In the genomic region with DNA sequence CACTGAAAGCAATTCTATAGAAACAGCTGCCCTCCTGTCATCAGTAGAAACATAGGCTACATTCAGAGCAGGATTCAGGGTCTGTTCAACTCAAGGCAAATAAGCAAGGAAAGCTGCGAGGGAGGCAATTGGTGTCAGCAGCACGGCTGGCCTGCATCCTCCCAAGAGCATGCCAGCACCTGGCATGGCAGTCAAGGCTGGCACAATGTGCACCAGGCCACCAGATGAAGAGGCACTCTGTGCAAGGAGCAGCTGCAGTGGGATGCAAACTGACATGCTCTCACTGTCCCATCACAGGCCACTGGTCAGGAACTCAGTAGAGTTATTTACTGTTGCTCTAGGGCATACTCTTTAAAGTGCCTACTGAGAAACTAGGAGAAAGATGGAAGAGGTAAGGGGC, we compare ENCODE assay signal across 10 mouse cellular contexts. TPM values are rescaled to one million over a fixed set of nuclear protein-coding genes. Genes with fewer than 3 reads are reported as not detected.
DNase-seq lines count a peak whose midpoint lies in the region; ATAC-seq and TF ChIP-seq lines count a peak whose summit lies in the region.
"Had no signal": no experiment of that assay in that cellular context is flagged by ENCODE, and none has a peak within 500 bp of the region (broad histone marks: within the 10 kb centered on the region; RNA-seq: fewer than 3 reads in every experiment).

No protein-coding gene starts in this region.

- H3K27me3 ChIP-seq in thymus, adult 2 months (ENCODE audit: control insufficient read depth, insufficient read depth, low read length): no peaks in the 10 kb centered on the region

- TF ChIP-seq POLR2A in thymus, adult 2 months (IDR thresholded peaks at IDR 0.05; ENCODE audit: control insufficient read depth, extremely low read depth, insufficient read depth, low read length, poor library complexity): no peak

- no peak for TF ChIP-seq CTCF in thymus, adult 2 months (IDR thresholded peaks at IDR 0.05; ENCODE audit: borderline replicate concordance, control insufficient read depth, extremely low read depth, insufficient read depth, low read length, poor library complexity)

- no peaks in the 10 kb centered on the region for H3K36me3 ChIP-seq in thymus, adult 2 months (ENCODE audit: control insufficient read depth, insufficient read depth, low read length)

- intact Hi-C loops in left cerebral cortex, postnatal 36 days (cut with DNase I): no loop called here

- ATAC-seq in megakaryocyte-erythroid progenitor cell, adult 5-6 weeks (replicated peaks; ENCODE audit: low FRiP score, low TSS enrichment, poor library complexity, severe bottlenecking): no peak

- no peak overlapping the region for H3K4me3 ChIP-seq in thymus, adult 2 months (ENCODE audit: control insufficient read depth, insufficient read depth, low read length)

- DNase-seq in adrenal gland, postnatal 25 days: peak; percentile 18
- DNase-seq in adrenal gland, adult 8-10 months: no peak
- peak; percentile 32 for DNase-seq in left cerebral cortex, adult 11 months (ENCODE audit: low spot score)
- DNase-seq in left cerebral cortex, postnatal 36 days (ENCODE audit: low spot score in 2 of 2): no peak
- peak; percentile 71 to 75 for DNase-seq in cerebellum, postnatal 14 days
- DNase-seq in layer of hippocampus, adult 8-10 months (ENCODE audit: low spot score in 2 of 2): peak; percentile 50 to 51
- DNase-seq in thymus, adult 2 months: no peak
- DNase-seq: kidney, postnatal 36 days had no signal

- WGBS in thymus, adult 2 months: 83% methylated on average over 2 of the region's 2 CpGs

- no peak overlapping the region for H3K27ac ChIP-seq in thymus, adult 2 months (ENCODE audit: control insufficient read depth, insufficient read depth, low read length)
- H3K27ac ChIP-seq: liver, embryonic 14.5 days had no signal

- no peaks in the 10 kb centered on the region for H3K4me1 ChIP-seq in thymus, adult 2 months (replicated peaks; ENCODE audit: control insufficient read depth, insufficient read depth, low read length)

RNA-seq across cellular contexts. Expression of a gene that starts 34.8 kb away (rescaled TPM):
- total RNA-seq in adrenal gland, postnatal 25 days (2021): 5.3 and 7.8 TPM in 2 replicates
- total RNA-seq in adrenal gland, adult 8-10 months (2022): 10 to 100 TPM in 2 of 4 experiments, 1 to 10 TPM in 2; 6.9 to 10.5 (median 9.8) TPM
- 1 to 10 TPM; 2.3 TPM for total RNA-seq in left cerebral cortex, postnatal 36 days (2021)
- 10 to 100 TPM in 2 of 4 experiments, 1 to 10 TPM in 2; 2.1 to 16.8 (median 7.6) TPM for total RNA-seq in layer of hippocampus, adult 8-10 months (2022)
- polyA plus RNA-seq in thymus, adult 2 months (2012; rRNA removed): 4.7 and 6.0 TPM in 2 replicates
- 1.6 and 6.4 TPM in 2 replicates for total RNA-seq in megakaryocyte-erythroid progenitor cell, adult 5-6 weeks (2014; fragmentation: Nextera tagmentation)
- 2.5 and 8.8 TPM in 2 replicates for total RNA-seq in megakaryocyte-erythroid progenitor cell, adult 5-6 weeks (2017)

RNA-seq across cellular contexts. Expression of a gene that starts 35.6 kb away (rescaled TPM):
- total RNA-seq in adrenal gland, postnatal 25 days (2021): 137 TPM in 2 replicates
- total RNA-seq in adrenal gland, adult 8-10 months (2022): 100 to 1,000 TPM; 143 to 161 (median 151) TPM
- 10 to 100 TPM; 52.4 to 60.9 TPM for total RNA-seq in left cerebral cortex, postnatal 36 days (2021)
- total RNA-seq in layer of hippocampus, adult 8-10 months (2022): 10 to 100 TPM; 64.8 to 69.9 (median 67.6) TPM
- 16.9 and 19.8 TPM in 2 replicates for polyA plus RNA-seq in thymus, adult 2 months (2012; rRNA removed)
- total RNA-seq in megakaryocyte-erythroid progenitor cell, adult 5-6 weeks (2014; fragmentation: Nextera tagmentation): 24.3 and 27.9 TPM in 2 replicates
- total RNA-seq in megakaryocyte-erythroid progenitor cell, adult 5-6 weeks (2017): 5.1 and 9.2 TPM in 2 replicates

Comparison
In these comparisons a context has a peak if more than half of its experiments do, and no peak if none do; other contexts are left out.
1. DNase-seq: peak in adrenal gland, postnatal 25 days (single experiment), left cerebral cortex, adult 11 months (single experiment), cerebellum, postnatal 14 days (2 of 2) and layer of hippocampus, adult 8-10 months (2 of 2); none in adrenal gland, adult 8-10 months (single experiment), left cerebral cortex, postnatal 36 days (0 of 2) and thymus, adult 2 months (single experiment).